Mouse (Mus musculus) CD4-positive, CD25-positive, alpha-beta regulatory T cell (primary cell): ENCODE results near the gene Cyp2d34. TPM values are rescaled to one million over a fixed set of nuclear protein-coding genes. Genes with fewer than 3 reads are reported as not detected.

Experiments used
- polyA plus RNA-seq: library from polyadenylated mRNA; unstranded; fragments of 100-300 nt; shearing (Covaris generic); gene quantifications from one replicate; pipeline ENCODE4 v1.2.1, GENCODE M21; 2017

The Cyp2d34 gene
- not detected for polyA plus RNA-seq

DNA sequence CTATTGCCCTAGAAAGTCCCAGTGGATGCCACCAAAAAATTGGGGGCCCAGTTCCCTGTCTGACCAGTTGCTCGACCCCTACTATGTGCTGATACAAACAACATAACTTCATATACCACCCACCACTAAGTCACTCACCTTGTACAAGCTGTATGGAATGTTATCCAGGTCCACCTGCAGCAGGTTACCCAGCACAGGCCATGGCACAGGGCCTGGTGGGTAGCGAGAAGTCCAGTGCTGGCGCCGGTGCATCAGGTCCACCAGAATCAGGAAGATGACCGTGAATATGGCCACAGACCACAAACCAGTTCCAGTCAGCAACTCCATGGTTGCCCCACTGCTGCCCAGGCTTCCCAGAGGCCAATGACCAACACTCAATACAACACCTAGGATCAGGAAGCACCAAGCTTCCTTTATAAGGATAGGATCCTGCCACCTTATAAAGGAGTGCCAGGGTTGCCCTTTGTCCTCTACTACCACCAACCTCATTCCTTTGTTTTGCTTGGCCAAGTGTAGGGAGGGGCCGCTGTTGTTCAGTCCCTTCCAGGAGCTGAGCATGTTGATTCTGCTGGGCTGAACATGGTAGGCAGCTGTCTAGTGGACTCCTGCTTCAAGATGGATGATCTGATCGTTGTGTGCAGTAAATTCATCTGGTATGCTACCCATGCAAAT, at the start of gene Cyp2d34:
TSS of gene Cyp2d34 (minus strand) at position 416 of the 672 bp plus-strand sequence.

Other genes with a start within 250 kb of the Cyp2d34 start
- gene Cyp2d22, start 240.7 kb downstream of the Cyp2d34 start, polyA plus RNA-seq, result 11.0 TPM
- not detected for gene Cyp2d11, start 226.9 kb downstream of the Cyp2d34 start, polyA plus RNA-seq
- gene Cyp2d10, start 213.8 kb downstream of the Cyp2d34 start, polyA plus RNA-seq, result not detected
- gene Cyp2d9, start 187.5 kb downstream of the Cyp2d34 start, polyA plus RNA-seq, result not detected
- gene Cyp2d12, start 65.9 kb downstream of the Cyp2d34 start, polyA plus RNA-seq, result not detected
- gene Cyp2d40, start 143.2 kb upstream of the Cyp2d34 start, polyA plus RNA-seq, result not detected
- 0.29 TPM for gene Cyp2d26, start 173.3 kb upstream of the Cyp2d34 start, polyA plus RNA-seq